Mouse (Mus musculus): ENCODE data around the gene Tiam1. TPM values are rescaled to one million over a fixed set of nuclear protein-coding genes. Genes with fewer than 3 reads are reported as not detected.

The Tiam1 gene
- polyA plus RNA-seq, 1 experiment from 2014 or later = 3.7 TPM

- Histone ChIP-seq H3K27ac (ENCODE audit: low read length) (no peak overlapping the region), H3K9me3 (ENCODE audit: low read length) (0 out of 2 replicates have a peak, but pooled peaks cover 5% of the 10 kb centered on the region), H3K4me3 (ENCODE audit: low read depth, low read length) (no peak overlapping the region), H3K27me3 (replicated peaks; ENCODE audit: insufficient read depth, low read length) (no peaks in the 10 kb centered on the region), H3K9ac (replicated peaks; ENCODE audit: low read depth) (no peak overlapping the region), H3K4me2 (replicated peaks; ENCODE audit: low read depth, low read length) (no peak overlapping the region), H3K4me1 (ENCODE audit: insufficient read depth, low read depth, low read length) (no peaks in the 10 kb centered on the region), H3K36me3 (ENCODE audit: insufficient read depth, low read length) (no peaks in the 10 kb centered on the region)
- ATAC-seq (no peak), DNase-seq (ENCODE audit: low spot score) (no peak)
- 61% methylated on average over 6 of the region's 6 CpGs for WGBS
- TF ChIP-seq EP300 (IDR thresholded peaks at IDR 0.05) (no peak), CTCF (IDR thresholded peaks at IDR 0.05) (no peak)
Observed at GRCm38 (mm10) chr16:89936571-89936970, 207.0 kb downstream of the Tiam1 start.

GRCm38 (mm10) chr16:89935398-89935797, 208.2 kb downstream of the Tiam1 start:
- no peaks in the 10 kb centered on the region for H3K4me1 ChIP-seq (ENCODE audit: insufficient read depth, low read depth, low read length)
- no peaks in the 10 kb centered on the region for H3K9me3 ChIP-seq (ENCODE audit: low read length)
- H3K27ac ChIP-seq (ENCODE audit: low read length) = no peak overlapping the region
- no peak for TF ChIP-seq EP300 (IDR thresholded peaks at IDR 0.05)
- no peak for TF ChIP-seq CTCF (IDR thresholded peaks at IDR 0.05)
- WGBS = 44% methylated on average over 12 of the region's 12 CpGs
- H3K36me3 ChIP-seq (ENCODE audit: insufficient read depth, low read length) = no peaks in the 10 kb centered on the region
- DNase-seq (ENCODE audit: low spot score) (no peak), ATAC-seq (no peak)
- H3K4me3 ChIP-seq (ENCODE audit: low read depth, low read length) = no peak overlapping the region
- no peak overlapping the region for H3K4me2 ChIP-seq (replicated peaks; ENCODE audit: low read depth, low read length)
- no peak overlapping the region for H3K9ac ChIP-seq (replicated peaks; ENCODE audit: low read depth)
- no peaks in the 10 kb centered on the region for H3K27me3 ChIP-seq (replicated peaks; ENCODE audit: insufficient read depth, low read length)

GRCm38 (mm10) chr16:89934616-89935015, 209.0 kb downstream of the Tiam1 start:
- DNase-seq (ENCODE audit: low spot score) (peak; percentile 56), ATAC-seq (peak; percentile 86)
- Histone ChIP-seq H3K4me2 (replicated peaks; ENCODE audit: low read depth, low read length) (no peak overlapping the region), H3K27ac (ENCODE audit: low read length) (no peak overlapping the region), H3K4me1 (ENCODE audit: insufficient read depth, low read depth, low read length) (no peaks in the 10 kb centered on the region), H3K9ac (replicated peaks; ENCODE audit: low read depth) (no peak overlapping the region), H3K27me3 (replicated peaks; ENCODE audit: insufficient read depth, low read length) (no peaks in the 10 kb centered on the region), H3K36me3 (ENCODE audit: insufficient read depth, low read length) (no peaks in the 10 kb centered on the region), H3K9me3 (ENCODE audit: low read length) (no peaks in the 10 kb centered on the region), H3K4me3 (ENCODE audit: low read depth, low read length) (no peak overlapping the region)
- 30% methylated on average over 10 of the region's 10 CpGs for WGBS
- TF ChIP-seq CTCF (IDR thresholded peaks at IDR 0.05) (no peak), EP300 (IDR thresholded peaks at IDR 0.05) (0 out of 2 replicates have a peak, but pooled peaks have one; percentile 14)

- Histone ChIP-seq H3K9me3 (ENCODE audit: low read length) (no peaks in the 10 kb centered on the region), H3K27ac (ENCODE audit: low read length) (no peak overlapping the region), H3K4me2 (replicated peaks; ENCODE audit: low read depth, low read length) (no peak overlapping the region), H3K27me3 (replicated peaks; ENCODE audit: insufficient read depth, low read length) (no peaks in the 10 kb centered on the region), H3K36me3 (ENCODE audit: insufficient read depth, low read length) (no peaks in the 10 kb centered on the region), H3K4me1 (ENCODE audit: insufficient read depth, low read depth, low read length) (no peaks in the 10 kb centered on the region), H3K4me3 (ENCODE audit: low read depth, low read length) (no peak overlapping the region), H3K9ac (replicated peaks; ENCODE audit: low read depth) (no peak overlapping the region)
- TF ChIP-seq EP300 (IDR thresholded peaks at IDR 0.05) (no peak), CTCF (IDR thresholded peaks at IDR 0.05) (no peak)
- ATAC-seq (no peak), DNase-seq (ENCODE audit: low spot score) (no peak)
- 60% methylated on average over 7 of the region's 7 CpGs for WGBS
Observed at GRCm38 (mm10) chr16:89933976-89934375, 209.6 kb downstream of the Tiam1 start.

GRCm38 (mm10) chr16:89928611-89929010, 215.0 kb downstream of the Tiam1 start:
- no peaks in the 10 kb centered on the region for H3K27me3 ChIP-seq (replicated peaks; ENCODE audit: insufficient read depth, low read length)
- WGBS = 63% methylated on average over 7 of the region's 7 CpGs
- H3K9ac ChIP-seq (replicated peaks; ENCODE audit: low read depth) = no peak overlapping the region
- ATAC-seq (no peak), DNase-seq (ENCODE audit: low spot score) (no peak)
- no peak overlapping the region for H3K27ac ChIP-seq (ENCODE audit: low read length)
- H3K4me1 ChIP-seq (ENCODE audit: insufficient read depth, low read depth, low read length) = no peaks in the 10 kb centered on the region
- H3K4me2 ChIP-seq (replicated peaks; ENCODE audit: low read depth, low read length) = no peak overlapping the region
- no peaks in the 10 kb centered on the region for H3K9me3 ChIP-seq (ENCODE audit: low read length)
- no peaks in the 10 kb centered on the region for H3K36me3 ChIP-seq (ENCODE audit: insufficient read depth, low read length)
- TF ChIP-seq CTCF (IDR thresholded peaks at IDR 0.05) (no peak), EP300 (IDR thresholded peaks at IDR 0.05) (no peak)
- H3K4me3 ChIP-seq (ENCODE audit: low read depth, low read length) = no peak overlapping the region

GRCm38 (mm10) chr16:89924249-89924890, 219.2 kb downstream of the Tiam1 start:
- Histone ChIP-seq H3K4me3 (ENCODE audit: low read depth, low read length) (no peak overlapping the region), H3K27me3 (replicated peaks; ENCODE audit: insufficient read depth, low read length) (no peaks in the 10 kb centered on the region), H3K27ac (ENCODE audit: low read length) (no peak overlapping the region), H3K4me1 (ENCODE audit: insufficient read depth, low read depth, low read length) (no peaks in the 10 kb centered on the region), H3K9me3 (ENCODE audit: low read length) (no peaks in the 10 kb centered on the region), H3K9ac (replicated peaks; ENCODE audit: low read depth) (no peak overlapping the region), H3K4me2 (replicated peaks; ENCODE audit: low read depth, low read length) (no peak overlapping the region; the same call in 1 of the 2 replicates), H3K36me3 (ENCODE audit: insufficient read depth, low read length) (no peaks in the 10 kb centered on the region)
- WGBS = 39% methylated on average over 14 of the region's 14 CpGs
- DNase-seq (ENCODE audit: low spot score) = peak; percentile 89
- TF ChIP-seq CTCF (IDR thresholded peaks at IDR 0.05) = no peak
- TF ChIP-seq EP300 (IDR thresholded peaks at IDR 0.05) = no peak
- peak; percentile 90 for ATAC-seq
